Mouse (Mus musculus) heart, embryonic 16.5 days (tissue): ENCODE measurements around the gene Inpp5f. TPM values are rescaled to one million over a fixed set of nuclear protein-coding genes. Genes with fewer than 3 reads are reported as not detected.
A peak's percentile ranks its signal among the peaks of the same experiment; 100 is the strongest.

Source experiments
- ATAC-seq: fragments of 200-750 bp; cut with Nextera tagmentation; replicated peaks from 2 replicates; pipeline ENCODE4 v1.8.0; 2017; ENCODE audit warnings: moderate number of reproducible peaks; ENCODE audit not compliant: insufficient read depth, low FRiP score; ENCODE audit errors: extremely low read depth
- H3K27ac ChIP-seq: fragments of 300-500 bp; sonication (generic); 2 replicates; pipeline ENCODE4 v1.5.1; 2014; ENCODE audit warnings: mild to moderate bottlenecking, low read length, control low read depth, moderate library complexity
- H3K27me3 ChIP-seq: fragments of 300-500 bp; sonication (generic); 2 replicates; pipeline ENCODE4 v1.6.1; 2014; ENCODE audit warnings: low read length, mixed read lengths; ENCODE audit not compliant: control insufficient read depth, insufficient read depth
- H3K36me3 ChIP-seq: fragments of 300-500 bp; sonication (generic); 2 replicates; pipeline ENCODE4 v1.6.1; 2014; ENCODE audit not compliant: control insufficient read depth, insufficient read depth
- H3K4me1 ChIP-seq: fragments of 300-500 bp; sonication (generic); 2 replicates; pipeline ENCODE4 v1.6.1; 2014; ENCODE audit warnings: low read length, mixed read lengths; ENCODE audit not compliant: control insufficient read depth, insufficient read depth
- H3K4me2 ChIP-seq: fragments of 300-500 bp; sonication (generic); 2 replicates; pipeline ENCODE4 v1.6.1; 2014; ENCODE audit warnings: low read depth, mild to moderate bottlenecking, control low read depth, low read length
- H3K4me3 ChIP-seq: fragments of 300-500 bp; sonication (generic); 2 replicates; pipeline ENCODE4 v1.5.1; 2014; ENCODE audit warnings: mild to moderate bottlenecking, control low read depth, low read length
- H3K9ac ChIP-seq: fragments of 300-500 bp; sonication (generic); 2 replicates; pipeline ENCODE4 v1.6.1; 2014; ENCODE audit warnings: low read length, control low read depth
- H3K9me3 ChIP-seq: fragments of 300-500 bp; sonication (generic); replicated peaks from 2 replicates; pipeline ENCODE4 v1.6.1; 2016; ENCODE audit warnings: low read length; ENCODE audit not compliant: control insufficient read depth
- WGBS: fragments of 180-500 bp; shearing (Covaris S2); extraction: QIAGEN DNeasy Blood & Tissue Kit; methylation state at CpG from one replicate; pipeline ENCODE4 v1.1.7; 2014; 5-methylcytosine and 5-hydroxymethylcytosine counted together
- polyA plus RNA-seq: library from polyadenylated mRNA; unstranded; fragments of >200 nt; fragmentation: Nextera tagmentation; extraction: Ambion mirVana; gene quantifications from 2 replicates; pipeline ENCODE4 v1.2.1, GENCODE M21; 2015

The Inpp5f gene
- polyA plus RNA-seq, 1 experiment from 2014 or later = 10.0 TPM

DNA sequence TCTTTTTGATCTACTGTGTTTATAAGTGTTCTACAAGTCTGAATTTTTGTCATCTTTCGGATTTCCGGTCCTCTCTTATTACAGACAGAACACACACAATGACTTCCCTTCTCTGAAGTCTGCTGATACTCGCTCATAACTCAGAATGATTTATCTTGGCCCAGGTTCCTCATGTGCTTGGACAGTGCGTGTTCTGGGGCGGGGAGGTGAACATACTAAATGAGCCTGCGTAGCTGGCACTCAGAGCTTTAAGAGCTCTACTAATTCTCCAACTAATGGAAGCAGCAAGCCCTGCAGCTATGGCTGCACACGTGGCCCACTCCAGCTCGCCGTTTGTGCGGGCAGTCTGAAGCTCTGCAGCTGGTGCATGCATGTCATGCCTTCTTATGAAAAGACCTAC lies 117.6 kb downstream of the Inpp5f start:
- 0 out of 2 replicates have a peak, but pooled peaks cover 4% of the 10 kb centered on the region for H3K36me3 ChIP-seq
- H3K27ac ChIP-seq = no peak overlapping the region
- H3K9me3 ChIP-seq = no peaks in the 10 kb centered on the region
- no peak overlapping the region for H3K4me2 ChIP-seq
- ATAC-seq = 0 out of 2 replicates have a peak, but pooled peaks have one; percentile 28
- WGBS = 71% methylated on average over 10 of the region's 10 CpGs
- H3K9ac ChIP-seq = no peak overlapping the region
- H3K4me1 ChIP-seq = peaks cover 22% of the 10 kb centered on the region
- H3K27me3 ChIP-seq = no peaks in the 10 kb centered on the region
- no peak overlapping the region for H3K4me3 ChIP-seq

DNA sequence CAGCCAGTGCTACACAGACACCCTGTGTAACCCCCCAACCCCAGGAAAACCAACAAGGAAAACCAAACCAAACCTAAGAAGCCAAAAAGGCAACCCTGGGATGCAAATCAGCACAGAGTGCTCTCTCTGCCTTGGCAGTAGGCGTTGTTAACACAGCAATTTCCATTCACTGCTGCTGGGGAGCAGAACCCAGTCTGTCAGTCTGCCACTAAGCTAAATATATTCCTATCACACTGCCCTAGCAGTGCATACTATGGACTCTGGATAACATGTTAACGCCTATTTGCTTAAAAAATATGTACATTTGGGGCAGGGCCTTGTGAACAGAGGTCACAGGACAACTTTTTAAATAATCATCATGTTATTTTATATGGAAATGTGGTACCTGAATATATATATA lies 120.5 kb downstream of the Inpp5f start:
- Histone ChIP-seq H3K27ac (peak overlapping the region; percentile 29; the same call in 1 of the 2 replicates), H3K4me2 (no peak overlapping the region), H3K36me3 (peaks cover 5% of the 10 kb centered on the region; the same call in 1 of the 2 replicates), H3K27me3 (no peaks in the 10 kb centered on the region), H3K9ac (0 out of 2 replicates have a peak overlapping the region, but pooled peaks have one; percentile 22), H3K4me3 (no peak overlapping the region), H3K4me1 (peaks cover 15% of the 10 kb centered on the region), H3K9me3 (peaks cover 5% of the 10 kb centered on the region)
- no peak for ATAC-seq
- WGBS = 43% methylated on average over 2 of the region's 2 CpGs

DNA sequence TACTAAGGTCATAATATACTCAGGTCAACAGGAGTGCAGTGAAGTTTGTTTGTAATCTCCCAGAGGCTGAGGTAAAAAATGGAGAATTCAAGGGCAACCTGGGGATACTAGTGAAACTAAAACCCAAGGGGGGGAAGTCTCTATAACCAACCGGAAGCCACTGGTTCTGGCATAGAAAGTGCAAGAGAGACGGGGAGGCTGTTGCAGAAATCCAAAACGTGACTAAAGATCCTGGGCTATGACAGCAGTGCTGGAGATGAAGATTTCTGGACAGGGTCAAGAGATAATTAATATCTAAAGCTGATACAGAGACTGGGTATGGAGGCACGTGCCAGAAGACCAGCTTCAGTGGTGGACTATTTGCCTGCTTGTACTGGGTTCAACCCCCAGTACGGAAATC lies 126.9 kb downstream of the Inpp5f start:
- Histone ChIP-seq H3K4me3 (peak overlapping the region; percentile 99; the same call in 1 of the 2 replicates), H3K27ac (no peak overlapping the region), H3K27me3 (no peaks in the 10 kb centered on the region), H3K4me1 (peaks cover 15% of the 10 kb centered on the region), H3K36me3 (peaks cover 5% of the 10 kb centered on the region; the same call in 1 of the 2 replicates), H3K4me2 (peak overlapping the region; percentile 97), H3K9ac (0 out of 2 replicates have a peak overlapping the region, but pooled peaks have one; percentile 25), H3K9me3 (peaks cover 5% of the 10 kb centered on the region)
- WGBS = 45% methylated on average over 5 of the region's 5 CpGs
- no peak for ATAC-seq

DNA sequence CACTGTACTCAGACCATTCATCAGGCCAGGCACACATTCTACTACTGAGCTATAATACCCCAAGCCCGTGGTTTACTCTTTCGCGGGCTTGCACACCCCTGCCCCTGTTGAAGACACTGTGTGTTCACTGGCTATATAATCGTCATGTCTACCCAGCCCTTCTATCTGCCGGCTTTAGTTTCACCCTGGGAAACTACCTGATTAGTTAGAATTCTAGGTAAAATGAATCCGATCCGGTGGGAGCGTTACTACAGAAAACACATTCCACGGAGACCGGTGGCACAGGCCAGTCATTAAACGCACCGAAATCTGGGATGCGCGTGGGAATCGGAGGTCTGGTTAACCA lies 128.0 kb downstream of the Inpp5f start:
- Histone ChIP-seq H3K4me3 (peak overlapping the region; percentile 99), H3K4me2 (peak overlapping the region; percentile 97), H3K36me3 (peaks cover 5% of the 10 kb centered on the region; the same call in 1 of the 2 replicates), H3K9me3 (peaks cover 5% of the 10 kb centered on the region), H3K4me1 (peaks cover 15% of the 10 kb centered on the region), H3K27ac (no peak overlapping the region; the same call in 1 of the 2 replicates), H3K27me3 (no peaks in the 10 kb centered on the region), H3K9ac (peak overlapping the region; percentile 99)
- no peak for ATAC-seq
- 1% methylated on average over 15 of the region's 15 CpGs for WGBS

DNA sequence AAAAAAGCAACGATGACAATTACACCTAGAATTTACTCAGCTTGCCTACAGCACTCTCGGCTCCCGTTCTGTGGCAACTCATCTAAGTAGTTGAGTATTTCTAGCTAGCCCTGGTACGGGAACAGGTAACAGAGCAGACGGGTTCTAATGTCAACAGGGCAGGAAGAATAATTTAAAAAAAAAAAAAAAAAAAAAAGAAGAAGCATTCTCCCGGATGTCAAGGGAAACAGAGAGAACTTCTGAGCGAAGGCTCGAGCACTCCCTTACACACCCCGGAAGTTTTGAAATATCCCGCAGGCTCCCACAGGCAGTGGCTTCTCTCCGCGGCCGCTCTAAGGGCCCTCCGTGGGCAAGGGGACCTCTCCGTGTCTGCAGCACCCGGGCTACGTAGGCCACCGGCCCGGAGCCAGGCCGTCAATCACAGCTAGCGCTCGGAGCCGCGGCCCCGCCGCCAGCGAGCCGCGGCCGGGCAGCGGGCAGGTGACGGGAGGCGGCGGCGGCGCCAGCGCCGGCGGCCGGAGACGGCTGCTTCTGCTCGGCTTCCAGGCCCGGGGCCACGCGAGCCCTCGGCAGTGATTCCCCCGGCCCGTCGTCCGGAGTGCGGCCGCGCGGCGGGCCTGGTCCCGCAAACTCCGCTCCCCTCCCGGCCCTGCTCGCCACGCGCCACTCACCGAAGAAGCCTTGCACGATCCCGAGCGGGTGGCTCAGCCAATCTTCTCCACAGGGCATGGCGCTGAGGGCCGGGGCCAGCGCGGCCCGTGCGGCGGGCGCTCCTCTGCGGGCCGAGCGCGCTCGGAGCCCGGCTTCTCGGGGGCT lies 128.5 kb downstream of the Inpp5f start:
- peak; percentile 37 for ATAC-seq
- Histone ChIP-seq H3K4me2 (peak overlapping the region; percentile 97), H3K9ac (peak overlapping the region; percentile 99), H3K27ac (peak overlapping the region; percentile 91), H3K4me1 (peaks cover 15% of the 10 kb centered on the region), H3K9me3 (peaks cover 2% of the 10 kb centered on the region), H3K27me3 (no peaks in the 10 kb centered on the region), H3K4me3 (peak overlapping the region; percentile 99), H3K36me3 (peaks cover 2% of the 10 kb centered on the region; the same call in 1 of the 2 replicates)
- WGBS = under 1% methylated on average over 79 of the region's 80 CpGs

DNA sequence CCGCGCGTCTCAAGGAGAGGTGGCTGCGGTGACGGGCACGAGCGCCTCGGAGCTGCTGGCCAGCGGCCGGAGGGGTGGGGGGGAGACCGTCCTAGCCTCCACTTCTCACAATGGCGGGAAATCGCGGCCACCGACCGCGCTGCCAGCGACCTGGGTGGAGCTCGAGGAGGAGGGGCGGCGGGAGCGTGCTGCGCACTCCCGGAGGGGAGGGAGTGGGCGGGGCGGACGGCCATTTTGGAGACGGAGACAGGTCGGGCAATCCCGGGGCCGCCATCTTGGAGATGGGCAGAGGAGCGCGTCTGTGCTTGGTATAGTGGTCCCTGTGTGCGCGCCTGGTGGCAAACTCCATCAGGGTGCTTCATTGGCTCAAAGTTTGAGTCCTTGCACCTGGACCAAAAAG lies 129.2 kb downstream of the Inpp5f start, which contains the start of gene Mcmbp:
Gene Mcmbp, minus strand, starts transcription at position 162 of the 400 bp plus-strand sequence.
- Histone ChIP-seq H3K9me3 (no peaks in the 10 kb centered on the region), H3K27ac (peak within 1 kb of the TSS; percentile 91), H3K27me3 (no peaks in the 10 kb centered on the region), H3K36me3 (no peaks in the 10 kb centered on the region), H3K4me3 (peak within 1 kb of the TSS; percentile 99), H3K4me2 (peak within 1 kb of the TSS; percentile 97), H3K4me1 (peaks cover 15% of the 10 kb centered on the region), H3K9ac (peak within 1 kb of the TSS; percentile 99)
- ATAC-seq = peak; percentile 88
- 0% methylated on average over 32 of the region's 35 CpGs for WGBS

DNA sequence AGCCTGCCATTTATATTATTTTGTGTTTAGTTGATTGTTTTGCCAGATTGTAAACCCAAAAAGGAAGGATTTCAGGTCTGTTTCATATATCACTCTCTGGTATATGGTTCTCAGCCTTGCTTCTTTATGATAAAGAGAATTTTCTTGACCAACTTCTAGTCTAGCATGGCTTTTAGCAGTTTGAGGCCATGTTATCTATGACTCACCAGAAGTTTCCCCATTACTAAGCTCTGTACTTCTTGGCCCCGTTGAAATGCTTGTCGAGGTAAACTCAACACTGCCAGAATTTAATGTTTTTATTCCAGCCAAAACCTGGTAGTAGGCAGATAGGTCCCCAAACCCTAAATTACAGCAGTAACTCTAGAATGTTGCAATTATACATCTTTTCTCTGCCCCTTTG lies 132.8 kb downstream of the Inpp5f start:
- Histone ChIP-seq H3K27ac (no peak overlapping the region), H3K36me3 (no peaks in the 10 kb centered on the region), H3K9me3 (no peaks in the 10 kb centered on the region), H3K27me3 (no peaks in the 10 kb centered on the region), H3K4me2 (peak overlapping the region; percentile 95), H3K4me3 (peak overlapping the region; percentile 97; the same call in 1 of the 2 replicates), H3K9ac (no peak overlapping the region), H3K4me1 (peaks cover 35% of the 10 kb centered on the region)
- 52% methylated on average over 2 of the region's 2 CpGs for WGBS
- ATAC-seq = no peak

DNA sequence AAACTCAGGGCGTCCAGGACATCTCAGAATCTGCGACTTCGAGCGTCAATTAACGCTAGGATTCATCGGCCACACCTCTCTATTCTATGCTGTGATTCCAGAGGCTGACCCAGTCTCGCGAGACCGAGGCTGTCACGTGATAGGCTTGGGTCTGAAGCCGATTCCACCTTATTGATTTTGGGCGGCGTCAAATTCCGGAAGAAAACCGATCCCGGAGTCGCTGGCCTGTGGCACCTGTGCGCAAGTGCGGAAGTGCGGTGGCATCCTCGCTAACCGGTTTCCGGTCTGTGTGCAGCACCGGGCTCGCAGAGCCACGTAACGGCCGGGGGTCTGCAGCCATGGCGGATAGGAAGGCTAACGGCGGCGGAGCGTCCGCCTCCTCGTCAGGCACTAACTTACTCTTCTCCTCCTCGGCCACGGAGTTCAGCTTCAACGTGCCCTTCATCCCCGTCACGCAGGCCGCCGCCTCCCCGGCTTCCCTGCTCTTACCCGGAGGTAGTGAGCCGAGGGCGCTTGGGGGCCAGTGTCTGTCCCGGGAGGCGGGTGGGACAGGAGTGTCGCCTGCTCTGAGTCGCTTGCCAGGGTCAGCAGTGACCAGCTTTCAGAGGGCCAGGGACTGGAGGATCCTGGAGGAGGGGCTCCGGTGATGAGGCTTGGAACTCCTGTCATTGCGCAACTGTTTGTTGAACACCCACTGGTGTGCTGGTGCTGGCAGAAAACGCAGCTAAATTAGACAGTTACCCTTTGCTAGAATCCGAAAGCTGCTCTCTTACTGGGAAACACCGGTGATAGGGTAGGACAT lies 133.8 kb downstream of the Inpp5f start, which contains the start of gene Sec23ip:
Gene Sec23ip, plus strand, starts transcription at position 260 of the 802 bp plus-strand sequence.
- peak within 1 kb of the TSS; percentile 95 for H3K4me2 ChIP-seq
- H3K27ac ChIP-seq = peak within 1 kb of the TSS; percentile 69
- peak within 1 kb of the TSS; percentile 97 for H3K4me3 ChIP-seq
- no peaks in the 10 kb centered on the region for H3K9me3 ChIP-seq
- H3K4me1 ChIP-seq = peaks cover 38% of the 10 kb centered on the region
- H3K36me3 ChIP-seq = no peaks in the 10 kb centered on the region
- WGBS = under 1% methylated on average over 55 of the region's 55 CpGs
- no peaks in the 10 kb centered on the region for H3K27me3 ChIP-seq
- peak within 1 kb of the TSS; percentile 92 for H3K9ac ChIP-seq
- ATAC-seq = peak; percentile 79
